Mouse (Mus musculus) intestine, postnatal 0 days (tissue): ENCODE results near the gene Slc18a2. TPM values are rescaled to one million over a fixed set of nuclear protein-coding genes. Genes with fewer than 3 reads are reported as not detected.
A peak's percentile ranks its signal among the peaks of the same experiment; 100 is the strongest.

Source experiments
- ATAC-seq: fragments of 200-750 bp; cut with Nextera tagmentation; 2 replicates; pipeline ENCODE4 v1.8.0; 2017; ENCODE audit warnings: mild to moderate bottlenecking, moderate TSS enrichment, moderate library complexity
- H3K27ac ChIP-seq: fragments of 300-500 bp; sonication (generic); 2 replicates; pipeline ENCODE4 v1.5.1; 2014; ENCODE audit warnings: mild to moderate bottlenecking, low read depth, low read length, moderate library complexity
- H3K27me3 ChIP-seq: fragments of 300-500 bp; sonication (generic); replicated peaks from 2 replicates; pipeline ENCODE4 v1.6.1; 2014; ENCODE audit warnings: low read length, mixed read lengths; ENCODE audit not compliant: control insufficient read depth, insufficient read depth
- H3K36me3 ChIP-seq: fragments of 300-500 bp; sonication (generic); 2 replicates; pipeline ENCODE4 v1.6.1; 2014; ENCODE audit warnings: mild to moderate bottlenecking, moderate library complexity; ENCODE audit not compliant: control insufficient read depth, insufficient read depth
- H3K4me1 ChIP-seq: fragments of 300-500 bp; sonication (generic); replicated peaks from 2 replicates; pipeline ENCODE4 v1.6.1; 2014; ENCODE audit warnings: antibody characterized with exemption, low read length, mixed read lengths; ENCODE audit not compliant: control insufficient read depth, insufficient read depth
- H3K4me2 ChIP-seq: fragments of 300-500 bp; sonication (generic); replicated peaks from 2 replicates; pipeline ENCODE4 v1.6.1; 2014; ENCODE audit warnings: low read depth, mild to moderate bottlenecking, moderate library complexity
- H3K4me3 ChIP-seq: fragments of 300-500 bp; sonication (generic); 2 replicates; pipeline ENCODE4 v1.5.1; 2014; ENCODE audit warnings: low read depth, low read length
- H3K9ac ChIP-seq: fragments of 300-500 bp; sonication (generic); 2 replicates; pipeline ENCODE4 v1.6.1; 2014; ENCODE audit warnings: mild to moderate bottlenecking, low read depth, low read length
- H3K9me3 ChIP-seq: fragments of 300-500 bp; sonication (generic); 2 replicates; pipeline ENCODE4 v1.6.1; 2016; ENCODE audit warnings: mixed run types; ENCODE audit not compliant: control insufficient read depth
- CTCF ChIP-seq: sonication (generic); IDR thresholded peaks from 2 replicates; pipeline ENCODE4 v1.5.1; 2016; ENCODE audit warnings: low read depth, mild to moderate bottlenecking, control low read depth, antibody characterized with exemption, moderate library complexity
- WGBS: fragments of 180-500 bp; shearing (Covaris S2); extraction: QIAGEN DNeasy Blood & Tissue Kit; methylation state at CpG from one replicate; pipeline ENCODE4 v1.1.7; 2014; 5-methylcytosine and 5-hydroxymethylcytosine counted together
- polyA plus RNA-seq: library from polyadenylated mRNA; unstranded; fragments of >200 nt; fragmentation: Nextera tagmentation; extraction: Ambion mirVana; gene quantifications from 2 replicates; pipeline ENCODE4 v1.2.1, GENCODE M21; 2015

Slc18a2 gene
- polyA plus RNA-seq, 1 experiment from 2014 or later: 3.3 TPM

DNA sequence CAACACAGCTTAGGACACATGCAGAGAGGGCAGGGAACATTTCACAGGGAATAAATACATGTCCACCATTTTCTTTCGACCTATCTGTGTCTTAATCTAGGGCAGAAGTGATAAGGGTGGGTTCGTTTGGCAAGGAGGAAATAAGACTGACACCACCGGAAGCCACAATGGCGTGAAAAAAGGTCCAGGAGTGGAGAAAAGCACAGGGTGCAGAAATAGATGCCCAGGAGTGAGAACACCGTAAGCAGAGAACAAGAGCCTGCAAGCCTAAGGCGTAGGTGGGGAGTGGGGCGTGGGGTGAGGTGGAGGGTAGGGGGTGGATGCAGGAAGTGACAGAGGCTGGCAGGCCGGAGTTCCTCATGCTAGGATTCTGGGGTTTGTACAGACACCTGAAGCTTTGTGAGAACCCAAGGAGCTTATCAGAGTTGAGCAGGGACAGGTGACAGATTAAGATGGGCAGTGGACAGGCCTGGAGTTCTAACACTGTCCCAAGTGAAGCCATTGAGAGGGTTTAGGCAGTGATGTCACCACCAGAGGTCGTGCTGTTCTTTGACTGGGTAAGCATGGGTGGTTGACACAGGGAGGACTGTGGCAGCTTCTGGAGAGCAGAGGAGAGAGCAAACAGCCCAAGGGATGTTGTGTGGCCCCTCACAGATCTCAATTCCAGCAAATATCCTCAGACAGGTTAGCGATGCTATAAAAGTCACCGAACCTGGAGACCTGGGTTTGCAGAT is 12.0 kb upstream of the Slc18a2 start:
- Histone ChIP-seq H3K27me3 (no peaks in the 10 kb centered on the region), H3K4me1 (no peaks in the 10 kb centered on the region), H3K4me2 (no peak overlapping the region), H3K36me3 (no peaks in the 10 kb centered on the region), H3K27ac (no peak overlapping the region), H3K4me3 (no peak overlapping the region), H3K9ac (no peak overlapping the region), H3K9me3 (no peaks in the 10 kb centered on the region)
- no peak for ATAC-seq
- TF ChIP-seq CTCF: peak; percentile 43
- 71% methylated on average over 11 of the region's 11 CpGs for WGBS

DNA sequence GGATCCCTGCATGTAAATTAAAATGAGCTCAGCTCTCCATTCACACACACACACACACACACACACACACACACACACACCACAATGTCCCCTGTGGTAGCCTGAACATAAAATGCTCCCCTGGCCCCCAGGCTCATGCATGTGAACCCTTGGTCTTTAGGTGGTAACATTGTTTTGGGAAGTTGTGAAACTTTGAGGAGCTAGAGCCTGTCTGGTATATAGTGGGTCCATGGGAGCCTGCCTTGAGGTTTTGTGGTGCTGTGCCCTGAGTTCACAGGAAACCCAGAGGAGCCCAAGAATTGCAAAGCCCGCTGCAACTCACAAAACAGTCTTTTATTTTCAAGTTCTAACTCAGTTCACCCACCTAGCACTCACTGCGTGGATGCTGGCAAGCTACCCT is 8.0 kb upstream of the Slc18a2 start:
- H3K9ac ChIP-seq: no peak overlapping the region
- no peaks in the 10 kb centered on the region for H3K36me3 ChIP-seq
- H3K4me3 ChIP-seq: no peak overlapping the region
- 66% methylated on average over 2 of the region's 2 CpGs for WGBS
- ATAC-seq: no peak
- no peak for TF ChIP-seq CTCF
- H3K27me3 ChIP-seq: no peaks in the 10 kb centered on the region
- H3K4me1 ChIP-seq: no peaks in the 10 kb centered on the region
- no peak overlapping the region for H3K4me2 ChIP-seq
- peaks cover 5% of the 10 kb centered on the region; the same call in 1 of the 2 replicates for H3K9me3 ChIP-seq
- no peak overlapping the region for H3K27ac ChIP-seq

DNA sequence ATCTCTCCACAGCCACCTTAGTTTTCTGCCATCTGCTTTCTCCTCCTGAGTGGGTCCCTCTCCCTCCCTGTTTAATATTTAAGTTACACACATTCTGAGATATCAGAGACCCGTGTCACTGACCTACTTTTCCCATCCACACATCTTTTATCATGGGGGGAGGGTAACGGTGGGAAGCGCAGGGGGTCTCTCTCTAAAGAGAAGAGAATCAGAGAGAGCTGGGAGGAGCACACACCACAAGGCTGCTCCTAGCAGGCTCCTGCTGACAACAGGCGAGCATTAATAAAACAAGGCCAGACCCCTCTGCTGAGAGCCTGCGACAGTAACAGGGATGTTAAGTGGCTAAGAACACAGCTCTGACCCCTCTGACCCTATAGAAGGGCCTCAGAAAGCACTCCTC is 1.1 kb upstream of the Slc18a2 start:
- WGBS: 58% methylated on average over 5 of the region's 5 CpGs
- Histone ChIP-seq H3K4me3 (no peak overlapping the region), H3K36me3 (no peaks in the 10 kb centered on the region), H3K4me2 (no peak overlapping the region), H3K27me3 (peaks cover 12% of the 10 kb centered on the region), H3K4me1 (no peaks in the 10 kb centered on the region), H3K27ac (no peak overlapping the region), H3K9ac (no peak overlapping the region), H3K9me3 (peaks cover 5% of the 10 kb centered on the region; the same call in 1 of the 2 replicates)
- TF ChIP-seq CTCF: no peak
- no peak for ATAC-seq

DNA sequence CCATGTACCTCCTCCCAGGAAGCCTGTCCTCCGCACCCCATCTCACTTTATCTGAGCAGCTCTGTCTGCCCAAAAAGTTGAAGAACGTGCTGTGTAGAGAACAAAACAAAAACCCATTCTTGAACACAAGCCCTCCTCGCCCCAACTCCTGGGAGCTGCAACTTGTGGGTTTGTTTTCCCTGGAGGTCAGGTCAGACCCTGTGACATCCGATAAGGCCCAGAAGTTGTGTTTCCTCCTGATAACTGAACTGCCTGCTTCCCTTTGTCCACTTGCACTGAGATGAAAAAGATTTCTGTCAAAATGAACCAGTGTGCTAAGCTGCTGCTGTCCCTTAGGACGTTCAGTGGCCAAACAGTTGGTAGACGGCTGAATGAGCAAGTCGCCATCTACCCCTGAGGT is 908 bp downstream of the Slc18a2 start:
- H3K4me3 ChIP-seq: no peak overlapping the region
- no peaks in the 10 kb centered on the region for H3K4me1 ChIP-seq

DNA sequence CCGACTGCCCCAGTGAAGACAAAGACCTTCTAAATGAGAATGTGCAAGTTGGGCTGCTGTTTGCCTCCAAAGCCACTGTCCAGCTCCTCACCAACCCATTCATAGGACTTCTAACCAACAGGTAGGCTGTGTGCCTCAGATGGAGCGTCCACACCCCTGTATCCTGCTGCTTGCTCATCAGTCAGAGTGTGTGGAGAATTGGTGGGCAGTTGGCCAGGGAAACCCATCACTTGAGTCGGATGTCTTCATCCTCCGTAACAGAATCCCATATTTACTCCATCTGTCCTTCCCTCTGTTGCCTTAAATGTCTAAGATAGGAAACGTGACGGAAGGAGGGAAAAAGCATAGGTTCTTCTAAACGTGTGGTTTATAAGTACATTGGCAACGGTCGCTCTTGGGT is 2.5 kb downstream of the Slc18a2 start:
- peaks cover 12% of the 10 kb centered on the region for H3K27me3 ChIP-seq
- H3K27ac ChIP-seq: no peak overlapping the region
- WGBS: 83% methylated on average over 9 of the region's 9 CpGs
- no peak overlapping the region for H3K4me2 ChIP-seq
- no peaks in the 10 kb centered on the region for H3K9me3 ChIP-seq
- TF ChIP-seq CTCF: no peak
- no peaks in the 10 kb centered on the region for H3K36me3 ChIP-seq
- H3K4me3 ChIP-seq: no peak overlapping the region
- H3K4me1 ChIP-seq: no peaks in the 10 kb centered on the region
- H3K9ac ChIP-seq: no peak overlapping the region
- no peak for ATAC-seq

More for the DNA sequence above, 908 bp downstream of the Slc18a2 start:
- peaks cover 12% of the 10 kb centered on the region for H3K27me3 ChIP-seq
- no peak overlapping the region for H3K9ac ChIP-seq
- TF ChIP-seq CTCF: no peak
- WGBS: 55% methylated on average over 7 of the region's 7 CpGs
- no peak overlapping the region for H3K27ac ChIP-seq
- H3K36me3 ChIP-seq: no peaks in the 10 kb centered on the region
- ATAC-seq: no peak
- peaks cover 5% of the 10 kb centered on the region; the same call in 1 of the 2 replicates for H3K9me3 ChIP-seq
- no peak overlapping the region for H3K4me2 ChIP-seq

DNA sequence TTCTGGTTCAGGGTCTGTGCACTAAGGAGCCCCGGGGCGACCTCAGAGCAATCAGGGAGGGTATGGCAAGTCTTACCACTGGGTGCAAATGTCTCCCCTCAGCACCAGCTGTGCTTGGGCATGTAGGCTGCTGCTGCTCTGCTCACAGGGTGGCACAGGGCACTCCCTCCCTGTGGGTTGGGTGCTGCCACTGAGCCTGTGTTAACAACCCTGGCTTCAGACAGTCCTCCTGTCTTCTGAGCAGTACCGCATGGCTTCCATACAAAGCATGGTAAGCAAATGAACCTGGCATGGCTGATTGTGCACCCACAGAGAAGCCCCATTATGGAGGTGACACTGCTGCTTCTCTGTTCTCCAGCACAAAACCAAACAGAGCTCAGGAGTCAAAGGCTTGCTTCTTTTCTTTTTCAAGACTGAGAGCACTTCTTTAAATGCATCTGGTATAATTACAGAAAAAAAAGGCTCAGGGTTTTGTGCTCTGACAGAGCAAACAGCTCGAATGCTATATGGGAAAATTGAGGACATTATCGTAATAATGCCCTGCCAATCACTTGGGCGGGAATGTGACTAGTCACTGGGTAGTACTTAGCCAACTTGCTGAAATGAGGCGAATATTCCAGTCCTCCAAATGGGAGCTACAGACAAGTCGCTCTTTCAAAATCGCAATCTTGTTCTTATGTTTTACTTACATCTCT is 4.3 kb downstream of the Slc18a2 start:
- H3K27me3 ChIP-seq: peaks cover 12% of the 10 kb centered on the region
- no peak for ATAC-seq
- H3K9ac ChIP-seq: no peak overlapping the region
- H3K4me3 ChIP-seq: no peak overlapping the region
- H3K36me3 ChIP-seq: no peaks in the 10 kb centered on the region
- H3K9me3 ChIP-seq: no peaks in the 10 kb centered on the region
- H3K27ac ChIP-seq: no peak overlapping the region
- no peak overlapping the region for H3K4me2 ChIP-seq
- H3K4me1 ChIP-seq: no peaks in the 10 kb centered on the region
- TF ChIP-seq CTCF: no peak
- 88% methylated on average over 9 of the region's 9 CpGs for WGBS
